Mouse (Mus musculus) CH12.LX (cell line): ENCODE measurements around the gene Tmem170b. TPM values are rescaled to one million over a fixed set of nuclear protein-coding genes. Genes with fewer than 3 reads are reported as not detected.

Source experiments
- DNase-seq: peaks from one replicate; pipeline ENCODE4 v3.0.0-alpha.2; 2013; ENCODE audit errors: extremely low read depth
- H3K27ac ChIP-seq: 2 replicates; pipeline ENCODE4 v1.5.1; 2012; ENCODE audit warnings: low read depth, mild to moderate bottlenecking, control low read depth, moderate library complexity; ENCODE audit not compliant: insufficient read depth
- H3K27me3 ChIP-seq: replicated peaks from 2 replicates; pipeline ENCODE3; 2012; ENCODE audit warnings: inconsistent platforms
- H3K36me3 ChIP-seq, 2 experiments: replicated peaks in 1 of 2; 2 replicates each; pipeline versions ENCODE3 to v1.6.1; 2012; ENCODE audit warnings: inconsistent platforms in 1 of 2, low read length in 1 of 2, mild to moderate bottlenecking in 1 of 2, mixed read lengths in 1 of 2, moderate library complexity in 1 of 2; ENCODE audit not compliant: control insufficient read depth in 1 of 2, insufficient read depth in 1 of 2
- H3K4me1 ChIP-seq, 2 experiments: 2 replicates each; pipeline ENCODE4 v1.6.1; 2012; ENCODE audit warnings: inconsistent platforms in 1 of 2, moderate library complexity in 1 of 2; ENCODE audit not compliant: insufficient read depth in 2 of 2, control insufficient read depth in 1 of 2
- H3K4me2 ChIP-seq: 2 replicates; pipeline ENCODE4 v1.6.1; 2012; ENCODE audit warnings: low read depth, mild to moderate bottlenecking, control low read depth; ENCODE audit not compliant: poor library complexity, insufficient read depth, severe bottlenecking
- H3K4me3 ChIP-seq, 3 experiments: fragments of 150-350 bp in 1 of 3; sonication (generic) in 1 of 3; replicated peaks in 1 of 3; 2 replicates each; pipeline versions ENCODE3 to v1.5.1; 2011 to 2012; ENCODE audit warnings: low read depth in 2 of 3, low read length in 2 of 3, mild to moderate bottlenecking in 2 of 3, moderate library complexity in 2 of 3, control low read depth in 1 of 3, improper control_type of control experiment in 1 of 3, inconsistent platforms in 1 of 3, mixed read lengths in 1 of 3; ENCODE audit not compliant: poor library complexity in 1 of 3
- H3K79me2 ChIP-seq: replicated peaks from 2 replicates; pipeline ENCODE4 v1.6.1; 2012; ENCODE audit warnings: mild to moderate bottlenecking, moderate library complexity; ENCODE audit not compliant: control insufficient read depth, poor library complexity, insufficient read depth, severe bottlenecking; ENCODE audit errors: extremely low read depth
- H3K9ac ChIP-seq: 2 replicates; pipeline ENCODE4 v1.6.1; 2012; ENCODE audit warnings: low read depth, mild to moderate bottlenecking, control low read depth, moderate library complexity; ENCODE audit not compliant: insufficient read depth
- H3K9me3 ChIP-seq: replicated peaks from 2 replicates; pipeline ENCODE3; 2012; ENCODE audit warnings: low read length, inconsistent platforms, mixed read lengths
- BHLHE40 ChIP-seq: IDR thresholded peaks from 2 replicates; pipeline ENCODE4 v1.6.1; 2011; ENCODE audit warnings: mild to moderate bottlenecking, low read depth, low read length, improper control_type of control experiment
- CHD1 ChIP-seq: IDR thresholded peaks from 2 replicates; pipeline ENCODE4 v1.6.1; 2012; ENCODE audit warnings: low read depth, low read length, improper control_type of control experiment, inconsistent platforms
- CTCF ChIP-seq, 2 experiments: IDR thresholded peaks in 1 of 2; conservative IDR thresholded peaks in 1 of 2; 2 replicates each; pipeline ENCODE4 v1.5.1; 2011 to 2012; ENCODE audit warnings: low read depth in 2 of 2, low read length in 2 of 2, improper control_type of control experiment in 1 of 2, inconsistent platforms in 1 of 2, mild to moderate bottlenecking in 1 of 2, moderate library complexity in 1 of 2
- E2F4 ChIP-seq: IDR thresholded peaks from 2 replicates; pipeline ENCODE4 v1.6.1; 2011; ENCODE audit warnings: low read depth, low read length, improper control_type of control experiment; ENCODE audit not compliant: insufficient replicate concordance
- ELF1 ChIP-seq: IDR thresholded peaks from 2 replicates; pipeline ENCODE4 v1.6.1; 2014; ENCODE audit warnings: low read depth, mild to moderate bottlenecking, inconsistent platforms, low read length, improper control_type of control experiment
- EP300 ChIP-seq: IDR thresholded peaks from 2 replicates; pipeline ENCODE4 v1.6.1; 2011; ENCODE audit warnings: low read length, improper control_type of control experiment
- IRF4 ChIP-seq: IDR thresholded peaks from 2 replicates; pipeline ENCODE4 v1.6.1; 2014; ENCODE audit warnings: low read depth, mild to moderate bottlenecking, inconsistent platforms, low read length, improper control_type of control experiment
- MAFK ChIP-seq: IDR thresholded peaks from 2 replicates; pipeline ENCODE4 v1.6.1; 2011; ENCODE audit warnings: low read length, improper control_type of control experiment; ENCODE audit not compliant: insufficient replicate concordance
- MAX ChIP-seq: IDR thresholded peaks from 2 replicates; pipeline ENCODE4 v1.6.1; 2011; ENCODE audit warnings: low read length, improper control_type of control experiment
- MAZ ChIP-seq: IDR thresholded peaks from 2 replicates; pipeline ENCODE4 v1.6.1; 2012; ENCODE audit warnings: low read depth, mild to moderate bottlenecking, inconsistent platforms, low read length, improper control_type of control experiment, moderate library complexity
- MXI1 ChIP-seq: IDR thresholded peaks from 2 replicates; pipeline ENCODE4 v1.6.1; 2011; ENCODE audit warnings: mild to moderate bottlenecking, low read depth, low read length, improper control_type of control experiment
- MYC ChIP-seq: IDR thresholded peaks from 2 replicates; pipeline ENCODE4 v1.6.1; 2011; ENCODE audit warnings: low read depth, mild to moderate bottlenecking, improper control_type of control experiment, low read length
- PAX5 ChIP-seq: IDR thresholded peaks from 2 replicates; pipeline ENCODE4 v1.6.1; 2012; ENCODE audit warnings: low read length, inconsistent platforms, mixed read lengths
- POLR2A ChIP-seq: IDR thresholded peaks from 2 replicates; pipeline ENCODE4 v1.6.1; 2011; ENCODE audit warnings: low read depth, mild to moderate bottlenecking, improper control_type of control experiment, low read length
- POLR2AphosphoS2 ChIP-seq: IDR thresholded peaks from 2 replicates; pipeline ENCODE4 v1.6.1; 2011; ENCODE audit warnings: low read depth, low read length, improper control_type of control experiment
- RAD21 ChIP-seq: IDR thresholded peaks from 2 replicates; pipeline ENCODE4 v1.6.1; 2011; ENCODE audit warnings: low read depth, mild to moderate bottlenecking, low read length, improper control_type of control experiment, moderate library complexity
- RCOR1 ChIP-seq: conservative IDR thresholded peaks from 2 replicates; pipeline ENCODE4 v1.6.1; 2012; ENCODE audit warnings: low read depth, mild to moderate bottlenecking, inconsistent platforms, low read length, improper control_type of control experiment
- SIN3A ChIP-seq: IDR thresholded peaks from 2 replicates; pipeline ENCODE4 v1.6.1; 2012; ENCODE audit warnings: low read length, improper control_type of control experiment, inconsistent platforms
- SMC3 ChIP-seq: IDR thresholded peaks from 2 replicates; pipeline ENCODE4 v1.6.1; 2011; ENCODE audit warnings: low read depth, low read length, improper control_type of control experiment
- UBTF ChIP-seq: IDR thresholded peaks from 2 replicates; pipeline ENCODE4 v1.6.1; 2012; ENCODE audit warnings: low read depth, mild to moderate bottlenecking, inconsistent platforms, low read length, improper control_type of control experiment, moderate library complexity
- USF1 ChIP-seq: IDR thresholded peaks from 2 replicates; pipeline ENCODE4 v1.6.1; 2014; ENCODE audit warnings: low read depth, mild to moderate bottlenecking, inconsistent platforms, low read length, improper control_type of control experiment
- ZC3H11A ChIP-seq: IDR thresholded peaks from 2 replicates; pipeline ENCODE4 v1.6.1; 2012; ENCODE audit warnings: low read depth, mild to moderate bottlenecking, inconsistent platforms, low read length, improper control_type of control experiment
- ZNF384 ChIP-seq: IDR thresholded peaks from 2 replicates; pipeline ENCODE4 v1.6.1; 2012; ENCODE audit warnings: low read depth, low read length, improper control_type of control experiment, inconsistent platforms
- dilution Hi-C: fragments of 300-500 bp; cut with MboI; formaldehyde crosslinking; loops from 2 replicates; pipeline ENCODE4 v1.14.3; 2020; ENCODE audit warnings: low sequenced_read_pairs; ENCODE audit not compliant: extremely low pct_unique_long_range_greater_than_20kb, extremely low pct_ligation_motif_present
- in situ Hi-C: fragments of 300-500 bp; cut with MboI; formaldehyde crosslinking; loops from 3 replicates; pipeline ENCODE4 v1.14.3; 2019; ENCODE audit warnings: low sequenced_read_pairs, low pct_ligation_motif_present, low pct_unique_long_range_greater_than_20kb, mixed read lengths
- polyA plus RNA-seq: library from polyadenylated mRNA; unstranded; fragments of >175 nt; gene quantifications from 2 replicates; pipeline ENCODE4 v1.2.1, GENCODE M21; 2012; ENCODE audit warnings: low read depth; ENCODE audit not compliant: insufficient read length
- total RNA-seq, 2 experiments: library from RNA; depleted of rRNA; stranded (reverse); fragments of 300-350 nt in 1 of 2; fragments of >200 nt in 1 of 2; gene quantifications; 2 replicates each; pipeline ENCODE4 v1.2.3; 2012 to 2014

Gene Tmem170b
- total and polyA plus RNA-seq, 3 experiments, result 5.0 to 5.9 (median 5.5) TPM

GRCm38 (mm10) chr13:41663501-41664195 lies 57.9 kb downstream of the Tmem170b start:
- Histone ChIP-seq H3K9me3 (no peaks in the 10 kb centered on the region), H3K4me3 (no peak overlapping the region), H3K36me3 (no peaks in the 10 kb centered on the region), H3K9ac (no peak overlapping the region), H3K27ac (no peak overlapping the region), H3K4me2 (no peak overlapping the region), H3K27me3 (no peaks in the 10 kb centered on the region), H3K79me2 (no peaks in the 10 kb centered on the region), H3K4me1 (peaks cover 8 to 12% of the 10 kb centered on the region in 2 experiments)
- dilution Hi-C loops (no loop called here), in situ Hi-C loops (no loop called here)
- TF ChIP-seq MAZ (no peak), ELF1 (no peak), BHLHE40 (no peak), POLR2AphosphoS2 (no peak), POLR2A (no peak), CTCF (conservative IDR thresholded peaks at IDR 0.05 in 1 of 2, IDR thresholded peaks at IDR 0.05 in 1 of 2; ENCODE audit: low read depth in 2 of 2, low read length in 2 of 2) (no peak), RAD21 (no peak), MYC (no peak), SMC3 (no peak), IRF4 (no peak), ZC3H11A (no peak), MAX (no peak), E2F4 (no peak), USF1 (no peak), PAX5 (no peak), RCOR1 (no peak), UBTF (no peak)
- no peak for DNase-seq

DNA sequence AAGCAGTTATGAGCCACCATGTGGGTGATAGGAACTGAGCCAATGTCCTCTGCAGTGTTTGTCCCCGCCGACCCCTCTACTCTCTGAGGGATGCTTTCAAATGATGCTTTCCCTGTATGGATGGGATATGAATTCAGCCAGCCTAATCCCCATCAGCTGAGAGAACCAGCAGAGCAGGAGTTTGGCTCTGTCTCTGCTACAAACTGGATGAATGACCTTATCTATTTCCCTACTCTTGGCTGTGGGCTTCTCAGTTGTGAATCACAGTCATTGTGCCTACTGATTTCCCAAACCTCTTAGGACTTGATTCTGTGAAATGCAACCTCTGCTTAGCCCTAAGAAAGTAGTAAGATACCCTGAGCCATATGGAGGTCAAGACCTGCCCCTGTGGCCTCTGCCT lies 64.2 kb downstream of the Tmem170b start:
- TF ChIP-seq ZNF384 (no peak), CTCF (conservative IDR thresholded peaks at IDR 0.05 in 1 of 2, IDR thresholded peaks at IDR 0.05 in 1 of 2; ENCODE audit: low read depth in 2 of 2, low read length in 2 of 2) (no peak), MAZ (no peak), MAFK (no peak), MXI1 (no peak), EP300 (no peak), SIN3A (no peak), UBTF (no peak), CHD1 (no peak)
- Histone ChIP-seq H3K4me2 (no peak overlapping the region), H3K4me3 (no peak overlapping the region), H3K27ac (no peak overlapping the region), H3K4me1 (peaks cover 20 to 43% of the 10 kb centered on the region in 2 experiments), H3K79me2 (no peaks in the 10 kb centered on the region), H3K9me3 (peaks cover 2% of the 10 kb centered on the region), H3K9ac (no peak overlapping the region), H3K36me3 (no peaks in the 10 kb centered on the region), H3K27me3 (no peaks in the 10 kb centered on the region)
- dilution Hi-C loops (no loop called here), in situ Hi-C loops (no loop called here)
- DNase-seq, result no peak
